Mouse (Mus musculus) B cell, adult 2 months (primary cell): ENCODE data around the gene Efna5.

Experiments
- DNase-seq, 2 experiments: peaks; one replicate each; pipeline ENCODE4 v3.0.0; 2022

Efna5 gene

GRCm38 (mm10) chr17:62651696-62652095, 229.4 kb downstream of the Efna5 start:
- DNase-seq: no peak

GRCm38 (mm10) chr17:62649293-62649950, 231.7 kb downstream of the Efna5 start:
- DNase-seq: no peak

- DNase-seq: no peak
Observed at GRCm38 (mm10) chr17:62646836-62647235, 234.3 kb downstream of the Efna5 start.

- no peak for DNase-seq
Observed at GRCm38 (mm10) chr17:62642447-62643145, 238.5 kb downstream of the Efna5 start.

GRCm38 (mm10) chr17:62640654-62641053, 240.5 kb downstream of the Efna5 start:
- no peak for DNase-seq

GRCm38 (mm10) chr17:62636896-62637295, 244.2 kb downstream of the Efna5 start:
- DNase-seq: no peak

GRCm38 (mm10) chr17:62634937-62635336, 246.2 kb downstream of the Efna5 start:
- no peak for DNase-seq

- no peak for DNase-seq
Observed at GRCm38 (mm10) chr17:62628474-62628873, 252.6 kb downstream of the Efna5 start.

GRCm38 (mm10) chr17:62627508-62627907, 253.6 kb downstream of the Efna5 start:
- no peak for DNase-seq

GRCm38 (mm10) chr17:62625646-62626020, 255.5 kb downstream of the Efna5 start:
- DNase-seq: no peak

- no peak for DNase-seq
Observed at GRCm38 (mm10) chr17:62624804-62625645, 256.1 kb downstream of the Efna5 start.

- DNase-seq: no peak
Observed at GRCm38 (mm10) chr17:62623224-62623623, 257.9 kb downstream of the Efna5 start.

GRCm38 (mm10) chr17:62622481-62622880, 258.6 kb downstream of the Efna5 start:
- no peak for DNase-seq

GRCm38 (mm10) chr17:62615159-62615558, 266.0 kb downstream of the Efna5 start:
- DNase-seq: no peak

- no peak for DNase-seq
Observed at GRCm38 (mm10) chr17:62614708-62615107, 266.4 kb downstream of the Efna5 start.

- DNase-seq: no peak
Observed at GRCm38 (mm10) chr17:62614237-62614636, 266.9 kb downstream of the Efna5 start.

GRCm38 (mm10) chr17:62613232-62613631, 267.9 kb downstream of the Efna5 start:
- no peak for DNase-seq

- no peak for DNase-seq
Observed at GRCm38 (mm10) chr17:62608145-62608544, 273.0 kb downstream of the Efna5 start.

- DNase-seq: no peak
Observed at GRCm38 (mm10) chr17:62607304-62607914, 273.7 kb downstream of the Efna5 start.

- no peak for DNase-seq
Observed at GRCm38 (mm10) chr17:62606681-62607080, 274.4 kb downstream of the Efna5 start.

GRCm38 (mm10) chr17:62604309-62604708, 276.8 kb downstream of the Efna5 start:
- no peak for DNase-seq

- no peak for DNase-seq
Observed at GRCm38 (mm10) chr17:62603604-62604003, 277.5 kb downstream of the Efna5 start.
